Mouse (Mus musculus): ENCODE data around the gene Gm36245.
"Not testable (repeated sequence)": the region's sequence is repeated elsewhere in the genome, so short reads cannot be mapped to it uniquely, and the experiment has no call there.

The Gm36245 gene

DNA sequence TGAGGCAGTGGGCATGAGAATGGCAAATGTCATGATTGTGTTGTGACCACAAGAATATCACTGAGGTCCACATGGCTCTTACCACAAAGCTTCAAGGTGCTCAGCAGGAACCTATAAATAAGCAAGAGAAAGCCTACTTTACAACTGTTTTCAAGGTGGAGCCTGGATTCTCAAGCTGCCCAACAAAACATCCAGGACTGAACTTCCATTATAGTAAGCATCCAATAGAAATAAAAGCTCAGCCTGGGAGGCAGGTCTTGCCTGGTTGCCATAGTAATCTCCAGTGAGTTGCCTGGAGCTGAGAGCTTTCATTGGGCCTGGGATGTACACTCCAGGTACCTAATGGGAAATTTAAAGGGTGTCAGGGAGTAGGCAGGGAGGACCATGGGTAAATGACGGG, at the start of gene Gm36245:
Gene Gm36245 (plus strand): TSS at position 301 of the 400 bp plus-strand sequence.
- in situ Hi-C loops (cut with MseI, MboI), result no loop called here

DNA sequence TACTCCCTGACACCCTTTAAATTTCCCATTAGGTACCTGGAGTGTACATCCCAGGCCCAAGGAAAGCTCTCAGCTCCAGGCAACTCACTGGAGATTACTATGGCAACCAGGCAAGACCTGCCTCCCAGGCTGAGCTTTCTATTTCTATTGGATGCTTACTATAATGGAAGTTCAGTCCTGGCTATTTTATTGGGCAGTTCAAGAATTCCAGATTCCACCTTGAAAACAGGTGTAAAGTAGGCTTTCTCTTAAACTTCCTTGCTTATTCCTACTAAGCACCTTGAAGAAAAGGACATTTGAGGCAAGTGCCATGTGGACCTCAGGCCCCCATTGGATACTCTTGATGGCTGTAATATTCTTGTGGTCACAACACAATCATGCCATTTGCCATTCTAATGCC, 37.3 kb upstream of the Gm36245 start, which contains the start of gene 1700025B11Rik:
Gene 1700025B11Rik (minus strand): TSS at position 101 of the 400 bp plus-strand sequence.
- in situ Hi-C loops (cut with MseI, MboI), result no loop called here

DNA sequence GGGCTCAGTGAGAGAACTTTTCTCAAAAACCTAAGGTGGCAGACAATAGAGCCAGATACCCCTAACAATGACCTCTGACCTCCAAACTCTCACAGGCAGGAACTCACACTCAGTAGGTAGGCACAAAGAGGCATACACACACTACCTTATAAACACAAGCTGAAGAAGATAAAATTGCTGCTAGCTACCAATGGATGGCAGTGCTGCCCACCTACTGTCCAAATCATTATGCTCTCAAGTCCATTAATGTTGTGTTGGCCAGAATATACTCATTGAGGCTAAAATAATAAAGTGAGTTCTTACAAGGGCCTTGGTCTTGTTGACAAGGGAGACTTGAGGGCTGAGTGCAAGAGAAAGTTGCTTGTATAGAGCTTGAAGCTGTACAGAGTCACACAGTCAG, 35.8 kb upstream of the Gm36245 start:
- in situ Hi-C loops (cut with MseI, MboI), result no loop called here

DNA sequence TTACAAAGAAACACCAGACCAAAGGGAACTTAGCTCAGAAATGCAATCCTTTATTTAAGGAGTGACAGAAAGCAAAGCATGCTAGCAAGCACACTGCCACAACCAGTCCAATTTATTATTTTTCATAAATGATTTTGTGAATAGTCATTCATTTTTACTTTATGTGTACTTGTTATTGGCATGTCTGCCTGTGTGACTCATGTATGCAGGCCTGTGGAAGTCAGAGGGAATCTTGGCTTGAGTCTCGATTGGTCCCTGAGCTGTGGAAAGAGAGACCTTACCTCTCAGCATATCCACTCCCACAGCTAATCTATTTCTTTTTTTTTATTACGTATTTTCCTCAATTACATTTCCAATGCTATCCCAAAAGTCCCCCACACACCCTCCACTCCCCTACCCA, 20.3 kb upstream of the Gm36245 start:
- in situ Hi-C loops (cut with MseI, MboI), result no loop called here

DNA sequence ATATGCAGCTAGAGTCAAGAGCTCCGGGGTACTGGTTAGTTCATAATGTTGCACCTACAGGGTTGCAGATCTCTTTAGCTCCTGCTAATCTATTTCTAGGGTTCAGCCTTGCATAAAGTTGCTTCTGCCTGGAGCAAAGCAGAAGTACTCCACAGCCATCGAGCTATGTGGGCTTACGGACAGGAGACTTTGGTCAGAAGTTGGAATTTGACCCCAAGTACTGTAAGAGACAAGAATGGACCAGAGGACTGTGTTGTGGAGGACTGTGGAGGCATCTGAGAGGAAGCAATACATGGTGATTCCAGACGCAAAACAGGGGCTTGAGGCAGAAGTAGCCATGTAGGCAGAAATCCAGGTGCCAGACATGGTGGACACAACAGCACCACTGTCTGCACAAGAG, 19.7 kb upstream of the Gm36245 start:
- in situ Hi-C loops (cut with MseI, MboI), result no loop called here

DNA sequence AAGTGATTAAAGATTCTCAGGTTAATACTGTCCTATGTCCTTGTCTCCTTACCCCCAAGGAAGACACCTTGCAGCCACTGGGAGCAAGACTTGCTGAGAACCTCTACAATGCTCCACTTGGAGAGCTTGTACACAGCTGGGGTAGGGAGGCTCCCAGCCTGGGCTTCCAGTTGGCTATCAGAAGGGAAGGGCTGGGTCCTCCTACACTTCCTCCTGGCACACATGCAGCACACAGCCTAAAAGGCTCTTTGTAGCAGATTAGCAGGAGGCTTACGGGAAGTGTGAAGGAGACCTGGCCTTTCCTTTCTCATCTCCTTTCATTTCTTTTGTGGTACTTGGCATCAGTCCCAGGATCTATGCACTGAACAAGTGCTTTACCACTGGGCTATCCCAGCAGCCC, 17.4 kb upstream of the Gm36245 start:
- in situ Hi-C loops (cut with MseI, MboI), result no loop called here

DNA sequence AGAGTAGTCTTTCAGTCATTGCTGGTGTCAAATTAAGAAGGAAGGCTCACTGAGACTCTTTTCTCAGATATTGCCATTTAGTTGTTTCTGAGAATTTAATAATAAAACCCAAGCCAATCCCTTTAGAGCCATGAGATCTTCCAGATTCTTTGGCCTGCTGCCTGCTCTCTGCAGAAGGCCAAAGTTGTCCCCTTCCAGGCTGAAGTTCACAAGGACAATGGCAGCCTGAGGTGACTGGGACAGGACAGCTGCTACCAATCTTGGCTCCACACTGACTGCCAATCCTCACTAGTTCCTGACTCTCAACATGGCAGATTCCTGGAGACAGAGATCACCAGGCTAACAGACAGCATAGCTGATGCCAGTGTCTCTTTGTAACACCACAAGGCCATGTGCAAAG, 12.0 kb upstream of the Gm36245 start:
- in situ Hi-C loops (cut with MseI, MboI), result no loop called here

DNA sequence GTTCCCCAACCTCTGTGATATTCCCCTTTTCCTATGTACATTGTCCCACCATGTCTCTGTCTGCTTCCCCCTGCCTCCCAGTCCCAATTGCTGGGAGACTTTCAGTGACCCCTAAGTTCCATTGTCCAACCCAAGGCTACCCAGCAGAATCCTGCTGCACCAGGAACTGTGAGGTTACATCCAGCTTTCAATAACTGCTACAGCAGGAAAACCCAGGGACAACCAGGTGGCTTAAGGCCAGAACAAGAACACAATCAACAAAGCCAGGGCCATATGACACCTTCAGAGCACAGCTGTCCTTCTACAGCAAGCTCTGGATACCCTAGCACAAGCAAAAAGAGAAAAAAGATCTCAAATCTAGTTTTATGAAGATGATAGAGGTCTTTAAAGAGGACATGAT, 10.1 kb upstream of the Gm36245 start:
- in situ Hi-C loops (cut with MseI, MboI), result no loop called here

DNA sequence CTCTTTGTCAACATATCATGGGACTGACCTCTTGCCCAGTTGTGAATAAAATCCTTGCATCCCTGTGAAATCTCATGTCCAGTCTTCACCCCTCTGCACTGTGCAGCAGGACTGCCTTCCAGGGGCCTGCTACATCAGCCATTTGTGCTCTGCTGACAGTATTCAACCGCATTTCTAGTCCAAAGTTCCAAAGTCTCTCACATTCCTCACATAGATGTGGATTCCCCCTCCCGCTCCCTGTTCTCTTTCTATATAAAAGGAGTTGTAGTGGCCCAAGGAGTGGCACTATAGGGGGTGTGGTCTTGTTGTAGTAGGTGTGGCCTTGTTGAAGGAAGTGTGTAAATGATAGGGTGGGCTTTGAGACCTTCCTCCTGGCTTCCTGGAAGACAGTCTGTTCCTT, 8.2 kb upstream of the Gm36245 start:
- in situ Hi-C loops (cut with MseI, MboI), result no loop called here

DNA sequence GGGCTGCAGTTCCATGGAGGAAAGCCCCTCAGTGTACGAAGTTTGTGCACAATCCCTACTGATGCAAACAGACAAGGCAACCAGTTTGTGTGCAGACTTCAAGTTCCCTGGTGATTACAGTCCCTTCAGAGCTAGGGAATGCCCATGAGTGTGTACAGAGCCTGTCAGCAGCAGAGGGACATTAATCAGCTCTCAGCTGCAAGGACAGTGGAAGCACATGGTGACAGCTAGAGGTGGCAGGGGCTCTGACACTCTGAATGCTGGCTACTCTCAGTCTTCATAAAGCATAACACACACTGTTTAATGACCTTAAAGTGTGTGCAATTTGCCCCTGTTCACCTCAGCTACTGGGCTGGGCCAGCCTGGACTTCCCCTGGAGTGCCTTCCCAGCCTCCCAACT, 5.5 kb upstream of the Gm36245 start:
- in situ Hi-C loops (cut with MseI, MboI), result no loop called here

DNA sequence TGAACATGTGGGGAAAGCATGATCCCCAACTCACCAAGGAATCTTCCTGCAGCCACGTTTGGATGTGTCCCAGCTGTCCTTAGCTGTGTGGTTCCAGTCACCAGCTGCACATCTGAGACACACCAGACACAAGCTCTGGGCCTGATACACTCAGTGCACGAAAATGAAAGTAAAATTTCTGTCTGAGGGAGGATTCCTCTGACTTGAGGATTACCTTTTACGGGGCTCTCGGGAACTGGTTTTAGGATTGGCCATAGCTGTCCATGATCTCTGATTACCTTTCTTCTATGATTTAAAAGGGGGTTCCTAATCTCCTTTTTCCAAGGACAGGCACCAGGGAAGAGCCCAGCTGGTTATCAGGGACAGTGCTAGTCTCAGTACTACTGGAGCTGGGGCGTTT, 3.1 kb upstream of the Gm36245 start, which contains the start of gene Apol10b:
Gene Apol10b (minus strand): TSS at position 165 of the 400 bp plus-strand sequence.
- in situ Hi-C loops (cut with MseI, MboI), result no loop called here

DNA sequence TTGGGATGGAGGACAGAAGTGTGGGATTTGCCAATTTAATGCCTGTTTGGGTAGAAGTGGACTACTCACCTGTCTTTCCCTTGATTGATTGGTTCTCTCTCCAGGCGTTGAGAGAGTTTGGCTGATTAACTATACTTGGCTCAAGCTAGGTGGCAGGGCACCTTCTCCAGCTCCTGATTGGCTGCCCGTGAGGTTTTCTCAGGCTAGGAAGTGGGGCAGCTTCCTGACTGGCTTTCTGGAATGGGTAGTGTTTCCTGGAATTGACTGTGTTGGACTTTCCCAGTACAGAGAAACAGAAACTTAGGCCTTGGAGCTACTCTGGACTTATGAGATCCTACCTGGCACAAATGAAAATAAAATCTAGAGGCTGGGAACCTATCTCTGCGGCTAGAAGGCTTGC, 629 bp upstream of the Gm36245 start:
- in situ Hi-C loops (cut with MseI, MboI), result no loop called here

DNA sequence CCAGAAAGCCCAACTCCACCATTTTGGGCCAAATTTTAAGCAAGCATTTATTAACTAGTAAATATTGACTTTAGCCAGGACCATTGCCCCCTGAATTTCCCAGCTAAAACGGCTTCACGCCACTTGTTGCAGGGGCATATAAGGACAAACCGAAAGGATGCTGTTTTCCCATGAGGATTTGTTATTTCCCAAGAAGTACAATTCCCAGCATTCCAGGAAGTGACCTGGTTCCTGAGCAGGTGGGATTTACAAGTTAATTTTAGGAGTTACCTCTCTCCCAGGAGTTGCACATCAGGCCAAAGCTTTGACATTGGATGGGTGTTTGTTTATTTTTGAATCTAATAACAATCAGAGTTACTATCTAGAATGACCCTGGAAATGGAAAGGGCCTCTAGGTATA, 7.0 kb downstream of the Gm36245 start:
- in situ Hi-C loops (cut with MseI, MboI), result loop anchor here (10.0 kb wide), 1 partner anchor 61 kb away; no protein-coding TSS in a partner anchor

DNA sequence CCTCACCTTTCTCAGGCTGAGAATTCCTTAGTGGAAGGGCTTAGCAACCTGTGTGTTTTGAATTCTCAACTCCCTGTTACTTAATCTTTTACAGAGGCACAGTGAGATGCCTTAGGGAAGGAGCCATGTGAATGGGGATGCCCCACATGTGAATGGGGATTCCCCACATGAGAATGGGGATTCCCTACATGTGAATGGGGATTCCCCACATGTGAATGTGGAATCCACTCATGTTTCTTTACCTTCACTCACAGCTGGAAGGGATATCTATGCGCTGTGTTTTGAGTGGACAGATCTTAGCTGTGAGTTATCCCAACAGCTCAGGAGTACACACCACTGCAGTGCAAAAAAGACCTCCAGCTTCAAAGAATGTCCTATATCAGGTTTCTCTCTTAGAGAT, 25.7 kb downstream of the Gm36245 start:
- in situ Hi-C loops (cut with MseI, MboI), result no loop called here

DNA sequence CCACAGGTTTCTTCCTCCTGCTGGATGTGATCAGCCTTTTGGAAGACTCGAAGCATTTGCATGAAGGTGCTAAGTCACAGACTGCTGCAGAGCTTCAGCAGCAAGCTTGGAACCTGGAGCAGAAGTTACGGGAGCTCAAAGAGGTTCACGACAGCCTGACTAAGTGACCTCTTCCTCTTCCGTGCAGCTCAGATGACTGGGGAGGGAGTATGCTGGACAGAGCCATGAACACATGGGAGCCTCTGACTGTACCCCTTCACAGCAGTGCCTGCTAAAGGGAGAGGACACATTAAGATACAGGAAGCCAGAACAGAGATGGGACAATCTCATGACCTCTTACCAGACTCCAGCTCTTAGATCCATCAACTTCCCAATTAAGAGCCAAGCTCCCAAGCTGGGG, 27.4 kb downstream of the Gm36245 start:
- in situ Hi-C loops (cut with MseI, MboI), result not testable (repeated sequence)

DNA sequence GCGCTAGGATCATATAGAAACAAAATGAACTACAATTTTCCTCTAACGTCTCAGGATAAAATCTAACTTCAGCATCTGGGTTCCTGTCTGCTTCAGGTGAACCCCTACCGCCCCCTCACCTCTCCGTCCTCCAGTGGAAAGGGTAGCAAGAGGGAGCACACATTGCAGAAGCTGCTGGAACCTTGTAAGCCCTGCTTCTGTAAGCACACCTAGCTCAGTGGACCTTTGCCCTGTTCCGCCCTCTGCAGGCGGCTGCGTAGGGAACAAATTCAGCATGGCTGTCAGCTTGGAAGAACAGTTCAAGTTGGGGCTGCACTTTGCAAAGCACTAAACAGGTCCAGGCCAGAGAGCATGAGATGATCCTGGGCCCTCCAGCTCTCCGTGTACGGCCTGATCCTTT, 29.6 kb downstream of the Gm36245 start:
- in situ Hi-C loops (cut with MseI, MboI), result not testable (repeated sequence)

DNA sequence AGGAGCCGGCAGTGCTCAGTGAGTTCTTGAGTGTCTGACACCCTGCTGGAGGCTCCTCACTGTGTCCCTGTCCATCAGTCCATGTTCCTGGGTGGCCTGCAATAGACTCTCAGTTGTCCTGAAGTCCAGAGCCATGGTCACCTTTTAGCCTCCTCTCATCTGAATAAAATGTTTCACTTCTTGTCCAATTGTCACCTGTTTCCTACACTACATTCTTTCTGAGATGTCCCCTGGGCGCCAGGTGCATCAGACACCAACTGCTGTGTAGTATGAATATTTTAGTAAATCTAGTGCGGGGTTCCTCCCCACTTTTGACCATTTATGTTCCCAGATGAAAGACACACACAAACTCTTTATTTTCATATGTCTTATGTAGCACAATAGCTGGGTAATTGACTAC, 30.8 kb downstream of the Gm36245 start:
- in situ Hi-C loops (cut with MseI, MboI), result loop anchor here (5.0 kb wide), 1 partner anchor 108 kb away; no protein-coding TSS in a partner anchor

DNA sequence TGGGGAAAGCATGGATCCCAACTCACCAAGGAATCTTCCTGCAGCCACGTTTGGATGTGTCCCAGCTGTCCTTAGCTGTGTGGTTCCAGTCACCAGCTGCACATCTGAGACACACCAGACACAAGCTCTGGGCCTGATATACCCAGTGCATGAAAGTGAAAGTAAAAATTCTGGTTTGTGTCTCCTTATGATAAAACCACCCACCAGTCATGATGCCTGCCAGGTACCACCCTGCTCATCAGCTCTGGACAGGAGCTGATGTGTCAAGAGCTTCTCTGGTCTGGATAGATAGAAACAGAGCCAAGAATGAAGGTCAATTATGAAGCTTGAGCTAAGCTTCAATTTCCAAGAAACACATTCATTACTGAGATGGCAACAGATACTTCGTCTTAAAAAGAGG, 44.1 kb downstream of the Gm36245 start, which contains the start of gene Apol11b:
Gene Apol11b (minus strand): TSS at position 111 of the 400 bp plus-strand sequence.
- in situ Hi-C loops (cut with MseI, MboI), result not testable (repeated sequence)

DNA sequence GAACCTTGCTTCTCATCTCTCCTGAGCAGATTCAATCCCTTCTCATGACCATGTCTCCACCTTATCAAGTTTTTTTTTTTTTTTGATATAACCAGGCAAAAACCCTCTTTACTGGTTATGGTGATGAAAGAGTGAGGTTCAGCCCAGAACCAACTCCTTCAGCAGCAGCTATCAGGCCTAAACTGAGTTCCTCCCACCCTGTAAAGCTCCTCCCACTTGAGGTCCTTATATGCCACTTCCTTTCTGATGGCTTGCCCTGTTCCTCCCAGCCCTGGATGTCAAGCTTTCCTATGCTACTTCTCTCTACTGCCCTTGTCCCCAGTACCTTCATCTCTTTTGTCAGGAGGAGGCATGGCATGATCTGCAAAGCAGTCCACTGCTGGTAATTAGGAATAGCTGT, 52.1 kb downstream of the Gm36245 start:
- in situ Hi-C loops (cut with MseI, MboI), result not testable (repeated sequence)
